Mouse (Mus musculus): ENCODE data around the gene Necab3. TPM values are rescaled to one million over a fixed set of nuclear protein-coding genes. Genes with fewer than 3 reads are reported as not detected.

Gene Necab3
- polyA plus RNA-seq, 1 experiment from 2014 or later, result 1.2 TPM

- H3K36me3 ChIP-seq, result no peaks in the 10 kb centered on the region
- 0% methylated on average over 44 of the region's 44 CpGs for WGBS
- no peaks in the 10 kb centered on the region for H3K9me3 ChIP-seq
- H3K27ac ChIP-seq, result peak within 1 kb of the TSS; percentile 88
- peak within 1 kb of the TSS; percentile 90 for H3K4me3 ChIP-seq (replicated peaks)
- H3K27me3 ChIP-seq (replicated peaks), result no peaks in the 10 kb centered on the region
- H3K9ac ChIP-seq, result peak within 1 kb of the TSS; percentile 77
- peaks cover 41% of the 10 kb centered on the region for H3K4me1 ChIP-seq (replicated peaks)
- ATAC-seq, result peak; percentile 97
- peak within 1 kb of the TSS; percentile 78 for H3K4me2 ChIP-seq (replicated peaks)
Measured at GRCm38 (mm10) chr2:154569836-154570286, 11.2 kb upstream of the Necab3 start, which contains the start of gene E2f1. Gene E2f1 (minus strand): TSS chr2:154569892.

DNA sequence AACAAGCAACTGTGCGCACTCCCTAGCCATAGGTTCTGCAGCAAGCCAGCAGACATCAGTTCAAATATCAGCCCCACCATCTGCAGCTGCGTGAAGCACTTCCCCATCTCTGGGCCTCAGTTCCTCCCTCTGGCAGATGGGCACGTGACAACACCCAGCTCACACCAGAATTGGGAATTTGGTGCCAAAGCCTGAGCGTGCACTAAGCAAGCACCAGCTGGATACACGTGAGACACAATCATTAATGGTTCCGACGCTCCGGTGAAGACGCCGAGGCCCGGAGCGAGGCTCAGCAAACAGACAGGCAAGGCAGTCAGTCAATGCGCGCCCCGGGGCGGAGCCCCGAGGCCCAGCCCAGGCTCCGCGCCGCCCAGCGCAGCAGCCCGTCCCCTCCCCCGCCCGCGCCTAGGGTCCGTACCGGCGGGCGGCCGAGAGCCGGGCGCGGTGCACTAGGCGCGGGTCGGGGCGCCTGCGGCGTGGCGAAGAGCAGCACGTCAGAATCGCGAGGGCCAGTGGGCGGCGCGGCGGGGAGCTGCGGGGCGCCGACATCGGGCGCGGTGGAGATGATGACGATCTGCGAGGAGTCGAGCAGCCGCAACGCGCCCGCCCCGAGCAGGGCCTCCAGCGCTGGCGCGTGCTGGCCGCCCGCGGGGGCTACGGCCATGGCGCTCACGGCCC is 10.5 kb upstream of the Necab3 start:
- H3K36me3 ChIP-seq, result no peaks in the 10 kb centered on the region
- H3K4me3 ChIP-seq (replicated peaks), result peak overlapping the region; percentile 90
- peaks cover 41% of the 10 kb centered on the region for H3K4me1 ChIP-seq (replicated peaks)
- peak overlapping the region; percentile 88 for H3K27ac ChIP-seq
- peak; percentile 88 for ATAC-seq
- no peaks in the 10 kb centered on the region for H3K9me3 ChIP-seq
- H3K27me3 ChIP-seq (replicated peaks), result no peaks in the 10 kb centered on the region
- peak overlapping the region; percentile 78 for H3K4me2 ChIP-seq (replicated peaks)
- peak overlapping the region; percentile 77 for H3K9ac ChIP-seq
- WGBS, result under 1% methylated on average over 69 of the region's 70 CpGs

GRCm38 (mm10) chr2:154568329-154569070 is 9.8 kb upstream of the Necab3 start:
- Histone ChIP-seq H3K27ac (peak overlapping the region; percentile 88), H3K36me3 (no peaks in the 10 kb centered on the region), H3K9me3 (no peaks in the 10 kb centered on the region), H3K9ac (peak overlapping the region; percentile 77), H3K27me3 (replicated peaks) (no peaks in the 10 kb centered on the region), H3K4me1 (replicated peaks) (peaks cover 41% of the 10 kb centered on the region), H3K4me2 (replicated peaks) (peak overlapping the region; percentile 78), H3K4me3 (replicated peaks) (peak overlapping the region; percentile 90)
- peak; percentile 24 for ATAC-seq
- 12% methylated on average over 10 of the region's 10 CpGs for WGBS

GRCm38 (mm10) chr2:154567766-154568165 is 9.1 kb upstream of the Necab3 start:
- H3K4me1 ChIP-seq (replicated peaks), result peaks cover 41% of the 10 kb centered on the region
- 66% methylated on average over 2 of the region's 2 CpGs for WGBS
- no peak for ATAC-seq
- no peaks in the 10 kb centered on the region for H3K27me3 ChIP-seq (replicated peaks)
- peak overlapping the region; percentile 77; the same call in 1 of the 2 replicates for H3K9ac ChIP-seq
- peak overlapping the region; percentile 88; the same call in 1 of the 2 replicates for H3K27ac ChIP-seq
- peaks cover 4% of the 10 kb centered on the region; the same call in 1 of the 2 replicates for H3K36me3 ChIP-seq
- peak overlapping the region; percentile 90 for H3K4me3 ChIP-seq (replicated peaks)
- peak overlapping the region; percentile 78 for H3K4me2 ChIP-seq (replicated peaks)
- H3K9me3 ChIP-seq, result no peaks in the 10 kb centered on the region

DNA sequence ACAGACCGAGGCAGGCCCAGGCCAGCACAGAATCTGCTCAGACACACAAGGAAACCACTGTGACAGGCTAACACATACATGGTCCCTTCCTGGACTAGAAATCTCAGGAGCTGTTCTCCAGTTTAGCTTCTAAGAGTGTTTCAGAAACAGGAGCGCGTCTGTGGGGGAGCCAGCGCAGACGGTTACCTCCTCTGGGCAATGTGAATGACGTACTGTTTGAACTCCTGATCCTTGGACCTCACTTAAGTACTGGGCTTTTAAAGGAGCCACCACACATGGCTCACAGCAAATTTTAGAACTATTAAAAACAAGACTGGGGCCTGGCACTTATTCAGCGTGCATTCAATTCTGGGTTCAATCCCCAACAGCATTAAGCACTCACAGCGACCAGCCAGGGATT is 8.0 kb upstream of the Necab3 start:
- no peaks in the 10 kb centered on the region for H3K27me3 ChIP-seq (replicated peaks)
- peaks cover 9% of the 10 kb centered on the region; the same call in 1 of the 2 replicates for H3K36me3 ChIP-seq
- H3K9me3 ChIP-seq, result no peaks in the 10 kb centered on the region
- H3K4me2 ChIP-seq (replicated peaks), result peak overlapping the region; percentile 9; the same call in 1 of the 2 replicates
- H3K4me1 ChIP-seq (replicated peaks), result peaks cover 40% of the 10 kb centered on the region
- peak overlapping the region; percentile 36; the same call in 1 of the 2 replicates for H3K9ac ChIP-seq
- ATAC-seq, result no peak
- H3K27ac ChIP-seq, result no peak overlapping the region
- H3K4me3 ChIP-seq (replicated peaks), result no peak overlapping the region
- 40% methylated on average over 8 of the region's 8 CpGs for WGBS

GRCm38 (mm10) chr2:154565562-154565961 is 6.9 kb upstream of the Necab3 start:
- WGBS, result 79% methylated on average over 3 of the region's 3 CpGs
- Histone ChIP-seq H3K36me3 (peaks cover 9% of the 10 kb centered on the region; the same call in 1 of the 2 replicates), H3K4me2 (replicated peaks) (no peak overlapping the region), H3K27ac (no peak overlapping the region), H3K4me3 (replicated peaks) (no peak overlapping the region), H3K27me3 (replicated peaks) (no peaks in the 10 kb centered on the region), H3K9me3 (no peaks in the 10 kb centered on the region), H3K4me1 (replicated peaks) (peaks cover 35% of the 10 kb centered on the region), H3K9ac (no peak overlapping the region)
- ATAC-seq, result no peak

DNA sequence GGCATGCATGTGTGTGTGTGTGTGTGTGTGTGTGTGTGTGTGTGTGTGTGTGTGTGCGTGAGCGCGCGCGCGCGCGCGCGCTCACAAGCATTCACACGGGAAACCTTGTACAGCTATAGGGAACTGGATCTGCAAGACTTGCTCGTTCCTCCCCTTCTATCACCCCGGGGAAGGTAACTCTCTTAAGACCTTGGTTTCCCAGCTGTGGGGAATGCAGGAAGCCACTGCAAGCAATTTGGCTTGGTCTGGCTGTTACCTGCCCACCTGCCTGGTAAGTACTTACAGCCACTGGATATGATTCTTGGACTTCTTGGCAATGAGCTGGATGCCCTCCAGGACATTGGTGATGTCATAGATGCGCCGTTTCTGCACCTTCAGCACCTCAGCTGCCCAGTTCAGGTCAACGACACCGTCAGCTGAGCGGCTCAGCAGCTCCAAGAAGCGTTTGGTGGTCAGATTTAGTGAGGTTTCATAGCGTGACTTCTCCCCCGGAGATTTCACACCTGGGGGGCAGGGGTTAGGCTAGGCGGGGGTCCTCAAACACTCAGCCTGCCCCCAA is 5.0 kb upstream of the Necab3 start:
- Histone ChIP-seq H3K4me1 (replicated peaks) (peaks cover 37% of the 10 kb centered on the region), H3K36me3 (peaks cover 11% of the 10 kb centered on the region; the same call in 1 of the 2 replicates), H3K4me2 (replicated peaks) (no peak overlapping the region), H3K27me3 (replicated peaks) (no peaks in the 10 kb centered on the region), H3K9me3 (no peaks in the 10 kb centered on the region), H3K27ac (no peak overlapping the region), H3K9ac (no peak overlapping the region), H3K4me3 (replicated peaks) (no peak overlapping the region)
- ATAC-seq, result no peak
- WGBS, result 88% methylated on average over 22 of the region's 22 CpGs

GRCm38 (mm10) chr2:154557184-154557832 is 1.4 kb downstream of the Necab3 start:
- H3K4me1 ChIP-seq (replicated peaks), result peaks cover 16% of the 10 kb centered on the region
- H3K36me3 ChIP-seq, result peaks cover 6% of the 10 kb centered on the region; the same call in 1 of the 2 replicates
- no peak overlapping the region for H3K4me3 ChIP-seq (replicated peaks)
- 43% methylated on average over 5 of the region's 5 CpGs for WGBS
- H3K9ac ChIP-seq, result no peak overlapping the region
- no peak overlapping the region for H3K27ac ChIP-seq
- H3K27me3 ChIP-seq (replicated peaks), result peaks cover 7% of the 10 kb centered on the region
- no peaks in the 10 kb centered on the region for H3K9me3 ChIP-seq
- H3K4me2 ChIP-seq (replicated peaks), result no peak overlapping the region
- ATAC-seq, result no peak

DNA sequence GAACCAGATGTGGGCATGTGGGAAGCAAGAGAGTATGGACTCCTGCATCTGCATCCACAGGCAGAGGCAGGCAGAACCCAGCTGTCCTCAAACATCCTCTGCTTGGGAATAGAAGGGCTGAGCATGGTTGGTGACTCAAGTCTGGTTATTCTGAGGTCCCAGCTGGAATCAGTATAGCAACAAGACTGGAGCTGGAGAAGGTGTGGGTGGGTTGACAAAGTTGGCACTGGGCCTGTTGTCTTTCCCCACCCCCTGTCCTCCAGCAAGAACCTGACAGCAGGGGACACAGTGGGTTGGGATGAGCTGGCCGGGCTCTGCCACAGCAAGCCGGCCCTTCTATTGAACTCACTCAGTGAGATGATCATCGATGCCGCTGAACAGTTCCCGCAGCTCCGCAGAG is 3.5 kb downstream of the Necab3 start:
- Histone ChIP-seq H3K4me1 (replicated peaks) (peaks cover 17% of the 10 kb centered on the region), H3K27ac (no peak overlapping the region), H3K36me3 (no peaks in the 10 kb centered on the region), H3K4me3 (replicated peaks) (no peak overlapping the region), H3K9ac (no peak overlapping the region), H3K27me3 (replicated peaks) (peaks cover 24% of the 10 kb centered on the region), H3K4me2 (replicated peaks) (no peak overlapping the region), H3K9me3 (no peaks in the 10 kb centered on the region)
- WGBS, result 89% methylated on average over 6 of the region's 6 CpGs
- no peak for ATAC-seq

- peaks cover 18% of the 10 kb centered on the region for H3K4me1 ChIP-seq (replicated peaks)
- peak overlapping the region; percentile 48 for H3K4me2 ChIP-seq (replicated peaks)
- WGBS, result 25% methylated on average over 27 of the region's 27 CpGs
- H3K9me3 ChIP-seq, result no peaks in the 10 kb centered on the region
- H3K36me3 ChIP-seq, result no peaks in the 10 kb centered on the region
- peak; percentile 37 for ATAC-seq
- no peak overlapping the region for H3K27ac ChIP-seq
- peaks cover 28% of the 10 kb centered on the region for H3K27me3 ChIP-seq (replicated peaks)
- 0 out of 2 replicates have a peak overlapping the region, but pooled peaks have one; percentile 1 for H3K9ac ChIP-seq
- 0 out of 2 replicates have a peak overlapping the region, but pooled peaks have one; percentile 5 for H3K4me3 ChIP-seq (replicated peaks)
Measured at GRCm38 (mm10) chr2:154552424-154552907, 6.2 kb downstream of the Necab3 start.

DNA sequence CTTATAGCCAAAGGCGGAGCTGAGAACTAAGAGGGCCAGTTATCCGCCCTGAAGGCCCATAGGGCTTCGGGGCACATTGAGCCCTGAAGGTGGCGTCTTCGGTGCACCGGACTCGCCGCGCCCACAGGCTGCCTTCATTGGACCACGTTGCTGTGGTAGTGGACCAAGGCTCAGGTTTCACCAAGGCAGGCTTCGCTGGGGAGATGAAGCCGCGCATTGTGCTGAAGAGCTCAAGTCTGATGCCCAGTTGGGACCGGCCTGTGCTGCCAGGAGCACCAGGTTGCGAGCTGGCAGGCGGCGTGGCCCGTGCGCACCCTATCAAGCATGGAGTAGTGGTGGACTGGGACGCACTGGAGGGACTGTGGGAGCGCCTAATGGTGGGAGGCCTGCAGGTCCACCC is 6.8 kb downstream of the Necab3 start:
- Histone ChIP-seq H3K27me3 (replicated peaks) (peaks cover 28% of the 10 kb centered on the region), H3K36me3 (no peaks in the 10 kb centered on the region), H3K4me3 (replicated peaks) (no peak overlapping the region), H3K4me2 (replicated peaks) (peak overlapping the region; percentile 48), H3K27ac (no peak overlapping the region), H3K9me3 (no peaks in the 10 kb centered on the region), H3K4me1 (replicated peaks) (peaks cover 18% of the 10 kb centered on the region), H3K9ac (no peak overlapping the region)
- WGBS, result 34% methylated on average over 21 of the region's 21 CpGs
- no peak for ATAC-seq

Measured in intestine, embryonic 15.5 days (tissue).